Mouse (Mus musculus): ENCODE measurements at regions not wholly inside any gene's neighbourhood (a gene's known extent, or its start where the extent isn't known, plus 50 kb on each side); places are given as distances from the start of the nearest gene placed in this dataset.

- DNase-seq (ENCODE audit: low spot score) = no peak
Observed at GRCm38 (mm10) chr1:177335961-177336360, 78.0 kb upstream of the Akt3 start.

GRCm38 (mm10) chr1:177323366-177323765 is 65.4 kb upstream of the Akt3 start:
- DNase-seq (ENCODE audit: low spot score) = no peak

GRCm38 (mm10) chr1:177322745-177323299 is 64.8 kb upstream of the Akt3 start:
- DNase-seq (ENCODE audit: low spot score) = no peak

DNA sequence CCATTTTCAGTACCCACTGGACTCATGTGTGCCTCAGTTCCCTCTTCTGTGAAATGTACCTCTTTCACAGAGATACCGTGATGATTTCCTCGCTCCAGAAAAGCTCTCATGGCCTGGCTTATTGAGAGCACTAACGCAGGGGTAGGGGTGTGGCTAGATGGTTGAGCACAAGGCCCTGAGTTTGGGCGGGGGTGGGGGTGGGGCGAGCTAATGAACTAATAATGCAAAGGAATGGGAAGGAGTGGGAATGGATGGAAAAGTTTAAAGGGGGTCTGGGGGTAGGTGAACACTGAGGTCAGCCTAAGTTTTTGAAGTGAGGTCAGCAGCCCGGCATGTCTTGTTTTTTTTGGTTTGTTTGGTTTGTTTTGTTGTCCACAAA is 64.3 kb upstream of the Akt3 start:
- DNase-seq (ENCODE audit: low spot score) = no peak

DNA sequence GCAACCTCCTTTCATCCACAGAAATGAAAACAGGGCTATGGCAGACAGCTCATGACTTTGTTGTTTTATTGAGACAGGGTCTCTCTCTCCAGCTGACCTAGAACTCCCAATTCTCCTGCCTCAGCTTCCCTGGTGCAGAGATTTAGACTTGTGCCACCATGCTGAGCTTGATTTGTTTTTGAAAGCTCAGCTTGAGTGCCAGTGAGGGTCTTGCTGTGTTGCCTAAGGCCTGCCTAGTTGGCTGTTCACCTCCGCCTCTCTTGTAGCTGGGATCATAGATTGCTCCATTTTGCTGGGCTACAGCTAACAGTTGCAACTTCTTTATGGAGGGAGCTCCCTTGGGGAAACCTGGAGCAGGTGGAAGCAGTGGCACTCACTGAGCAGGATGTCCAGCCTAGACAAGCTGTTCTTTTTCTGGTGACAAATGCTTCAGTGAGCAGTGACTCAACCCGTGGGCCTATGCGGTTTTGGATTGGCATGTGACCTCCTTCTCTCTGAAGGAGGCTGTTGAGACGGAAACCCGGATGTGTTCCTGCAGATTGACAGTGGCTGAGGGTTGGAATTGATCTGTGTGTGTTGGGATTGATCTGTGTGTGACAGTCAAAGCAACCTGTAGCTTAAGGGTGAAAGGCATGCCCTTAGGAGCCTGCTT is 63.8 kb upstream of the Akt3 start:
- DNase-seq (ENCODE audit: low spot score) = no peak

- no peak for DNase-seq (ENCODE audit: low spot score)
Observed at GRCm38 (mm10) chr1:177308213-177308872, 50.3 kb upstream of the Akt3 start.
